Mouse (Mus musculus): Measurements from ENCODE around the gene Exoc5.
"Not testable (repeated sequence)": the region's sequence is repeated elsewhere in the genome, so short reads cannot be mapped to it uniquely, and the experiment has no call there.

Gene Exoc5

GRCm38 (mm10) chr14:49066274-49066823, at the start of gene Exoc5:
TSS of gene Exoc5 (minus strand) at chr14:49066653.
- DNase-seq (ENCODE audit: low read depth, low spot score): peak; percentile 95

- not testable (repeated sequence) for DNase-seq (ENCODE audit: low read depth, low spot score)
Observed at GRCm38 (mm10) chr14:49091755-49092154, 25.3 kb upstream of the Exoc5 start.

GRCm38 (mm10) chr14:49091277-49091676, 24.8 kb upstream of the Exoc5 start:
- no peak for DNase-seq (ENCODE audit: low read depth, low spot score)

GRCm38 (mm10) chr14:49090102-49090501, 23.6 kb upstream of the Exoc5 start:
- peak; percentile 10 for DNase-seq (ENCODE audit: low read depth, low spot score)

GRCm38 (mm10) chr14:49089461-49090058, 23.1 kb upstream of the Exoc5 start:
- DNase-seq (ENCODE audit: low read depth, low spot score): no peak

- DNase-seq (ENCODE audit: low read depth, low spot score): no peak
Observed at GRCm38 (mm10) chr14:49088155-49089048, 21.9 kb upstream of the Exoc5 start.

- no peak for DNase-seq (ENCODE audit: low read depth, low spot score)
Observed at GRCm38 (mm10) chr14:49086522-49086921, 20.1 kb upstream of the Exoc5 start.

GRCm38 (mm10) chr14:49078820-49079219, 12.4 kb upstream of the Exoc5 start:
- DNase-seq (ENCODE audit: low read depth, low spot score): no peak

- DNase-seq (ENCODE audit: low read depth, low spot score): no peak
Observed at GRCm38 (mm10) chr14:49074361-49074760, 7.9 kb upstream of the Exoc5 start.

GRCm38 (mm10) chr14:49073896-49074295, 7.4 kb upstream of the Exoc5 start:
- DNase-seq (ENCODE audit: low read depth, low spot score): no peak

- DNase-seq (ENCODE audit: low read depth, low spot score): no peak
Observed at GRCm38 (mm10) chr14:49072837-49073236, 6.4 kb upstream of the Exoc5 start.

- DNase-seq (ENCODE audit: low read depth, low spot score): peak; percentile 12
Observed at GRCm38 (mm10) chr14:49065529-49066273, 752 bp downstream of the Exoc5 start, which contains the start of gene Ap5m1. TSS of gene Ap5m1 (plus strand) at chr14:49066097.

- no peak for DNase-seq (ENCODE audit: low read depth, low spot score)
Observed at GRCm38 (mm10) chr14:49063838-49064237, 2.6 kb downstream of the Exoc5 start.

- no peak for DNase-seq (ENCODE audit: low read depth, low spot score)
Observed at GRCm38 (mm10) chr14:49049492-49049891, 17.0 kb downstream of the Exoc5 start.

- DNase-seq (ENCODE audit: low read depth, low spot score): no peak
Observed at GRCm38 (mm10) chr14:49045610-49046009, 20.8 kb downstream of the Exoc5 start.

GRCm38 (mm10) chr14:49028991-49029390, 37.5 kb downstream of the Exoc5 start:
- DNase-seq (ENCODE audit: low read depth, low spot score): no peak

GRCm38 (mm10) chr14:49027779-49028368, 38.6 kb downstream of the Exoc5 start:
- no peak for DNase-seq (ENCODE audit: low read depth, low spot score)

GRCm38 (mm10) chr14:49027040-49027778, 39.2 kb downstream of the Exoc5 start:
- DNase-seq (ENCODE audit: low read depth, low spot score): no peak

- DNase-seq (ENCODE audit: low read depth, low spot score): no peak
Observed at GRCm38 (mm10) chr14:49019765-49020164, 46.7 kb downstream of the Exoc5 start.

- DNase-seq (ENCODE audit: low read depth, low spot score): no peak
Observed at GRCm38 (mm10) chr14:49008399-49009189, 57.9 kb downstream of the Exoc5 start.

Measured in ES-CJ7 (cell line).